Mouse (Mus musculus): ENCODE measurements around the gene Tnfrsf14.

Tnfrsf14 gene

GRCm38 (mm10) chr4:154948940-154949588 is 20.7 kb upstream of the Tnfrsf14 start:
- no peak for DNase-seq (ENCODE audit: extremely low spot score, low read depth, low spot score)

- no peak for DNase-seq (ENCODE audit: extremely low spot score, low read depth, low spot score)
Observed at GRCm38 (mm10) chr4:154948066-154948939, 19.9 kb upstream of the Tnfrsf14 start.

- no peak for DNase-seq (ENCODE audit: extremely low spot score, low read depth, low spot score)
Observed at GRCm38 (mm10) chr4:154946319-154946718, 18.0 kb upstream of the Tnfrsf14 start.

- peak; percentile 92 for DNase-seq (ENCODE audit: extremely low spot score, low read depth, low spot score)
Observed at GRCm38 (mm10) chr4:154944121-154944590, 15.8 kb upstream of the Tnfrsf14 start.

- no peak for DNase-seq (ENCODE audit: extremely low spot score, low read depth, low spot score)
Observed at GRCm38 (mm10) chr4:154943323-154944039, 15.1 kb upstream of the Tnfrsf14 start.

GRCm38 (mm10) chr4:154942632-154943322 is 14.4 kb upstream of the Tnfrsf14 start:
- DNase-seq (ENCODE audit: extremely low spot score, low read depth, low spot score): no peak

- no peak for DNase-seq (ENCODE audit: extremely low spot score, low read depth, low spot score)
Observed at GRCm38 (mm10) chr4:154941831-154942230, 13.5 kb upstream of the Tnfrsf14 start.

- no peak for DNase-seq (ENCODE audit: extremely low spot score, low read depth, low spot score)
Observed at GRCm38 (mm10) chr4:154940156-154940555, 11.8 kb upstream of the Tnfrsf14 start.

GRCm38 (mm10) chr4:154937746-154938145 is 9.4 kb upstream of the Tnfrsf14 start:
- no peak for DNase-seq (ENCODE audit: extremely low spot score, low read depth, low spot score)

- DNase-seq (ENCODE audit: extremely low spot score, low read depth, low spot score): no peak
Observed at GRCm38 (mm10) chr4:154936542-154937255, 8.3 kb upstream of the Tnfrsf14 start.

GRCm38 (mm10) chr4:154935788-154936187 is 7.4 kb upstream of the Tnfrsf14 start:
- no peak for DNase-seq (ENCODE audit: extremely low spot score, low read depth, low spot score)

- no peak for DNase-seq (ENCODE audit: extremely low spot score, low read depth, low spot score)
Observed at GRCm38 (mm10) chr4:154934800-154935199, 6.4 kb upstream of the Tnfrsf14 start.

GRCm38 (mm10) chr4:154933306-154933907 is 5.0 kb upstream of the Tnfrsf14 start:
- no peak for DNase-seq (ENCODE audit: extremely low spot score, low read depth, low spot score)

GRCm38 (mm10) chr4:154929088-154929660 is 811 bp upstream of the Tnfrsf14 start:
- no peak for DNase-seq (ENCODE audit: extremely low spot score, low read depth, low spot score)

- DNase-seq (ENCODE audit: extremely low spot score, low read depth, low spot score): no peak
Observed at GRCm38 (mm10) chr4:154927899-154928337, 445 bp downstream of the Tnfrsf14 start.

- DNase-seq (ENCODE audit: extremely low spot score, low read depth, low spot score): no peak
Observed at GRCm38 (mm10) chr4:154926969-154927898, 1.1 kb downstream of the Tnfrsf14 start.

- no peak for DNase-seq (ENCODE audit: extremely low spot score, low read depth, low spot score)
Observed at GRCm38 (mm10) chr4:154925413-154925812, 3.0 kb downstream of the Tnfrsf14 start.

- DNase-seq (ENCODE audit: extremely low spot score, low read depth, low spot score): no peak
Observed at GRCm38 (mm10) chr4:154922931-154923330, 5.4 kb downstream of the Tnfrsf14 start.

Data from hindlimb bud, embryonic 11.5 days (tissue).